Mouse (Mus musculus): ENCODE measurements around the gene Hist2h2bb. TPM values are rescaled to one million over a fixed set of nuclear protein-coding genes. Genes with fewer than 3 reads are reported as not detected.
"Not testable (repeated sequence)": the region's sequence is repeated elsewhere in the genome, so short reads cannot be mapped to it uniquely, and the experiment has no call there.

Hist2h2bb gene
- polyA plus RNA-seq, 1 experiment from 2014 or later, result 7.9 TPM

DNA sequence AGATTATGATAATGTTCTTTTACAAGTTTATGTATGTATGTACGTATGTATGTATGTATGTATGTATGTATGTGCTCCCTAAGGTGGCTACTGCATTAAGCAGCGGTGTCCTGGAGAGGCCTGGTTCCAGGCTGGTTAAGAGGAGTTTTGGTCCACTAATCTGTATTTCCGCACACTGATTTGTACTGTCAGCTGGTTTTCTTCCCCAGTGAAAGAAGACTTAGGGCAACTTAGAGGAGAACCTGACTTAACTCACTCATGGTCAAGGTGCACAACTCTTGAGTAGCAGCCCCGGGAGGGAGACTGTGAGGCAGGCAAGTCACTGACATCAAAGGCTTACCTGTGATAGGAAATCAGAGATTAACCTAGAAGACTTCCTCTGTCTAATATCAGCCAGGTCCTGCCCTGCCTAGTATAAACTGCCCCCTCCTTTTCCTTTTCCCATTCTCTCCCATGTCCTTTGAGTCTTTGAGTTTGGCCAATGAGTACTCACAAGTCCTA, 32.7 kb upstream of the Hist2h2bb start:
- ATAC-seq (ENCODE audit: insufficient number of reproducible peaks, insufficient read depth, low FRiP score, low read depth), result no peak
- Histone ChIP-seq H3K4me3 (ENCODE audit: control insufficient read depth in 1 of 2, insufficient read depth in 1 of 2, low read depth in 1 of 2, low read length in 2 of 2) (peak overlapping the region in 1 of 2 experiments; percentile 49; a peak in 1 of 4 replicates), H3K9me3 (ENCODE audit: control insufficient read depth, low read length) (no peaks in the 10 kb centered on the region), H3K4me2 (ENCODE audit: low read length) (peak overlapping the region; percentile 73), H3K4me1 (ENCODE audit: control insufficient read depth in 2 of 2, insufficient read depth in 2 of 2, low read length in 2 of 2) (peaks cover 4 to 18% of the 10 kb centered on the region in 2 experiments; a peak in 3 of 4 replicates), H3K36me3 (ENCODE audit: control insufficient read depth, insufficient read depth, low read length) (no peaks in the 10 kb centered on the region), H3K27ac (replicated peaks in 1 of 2; ENCODE audit: control insufficient read depth in 1 of 2, insufficient read depth in 1 of 2, low read depth in 2 of 2, low read length in 2 of 2) (peak overlapping the region in 1 of 2 experiments; percentile 79; a peak in 2 of 4 replicates), H3K27me3 (ENCODE audit: control insufficient read depth, insufficient read depth, low read length) (no peaks in the 10 kb centered on the region), H3K9ac (ENCODE audit: low read length) (peak overlapping the region; percentile 80)
- WGBS, result 80% methylated on average over 4 of the region's 4 CpGs

DNA sequence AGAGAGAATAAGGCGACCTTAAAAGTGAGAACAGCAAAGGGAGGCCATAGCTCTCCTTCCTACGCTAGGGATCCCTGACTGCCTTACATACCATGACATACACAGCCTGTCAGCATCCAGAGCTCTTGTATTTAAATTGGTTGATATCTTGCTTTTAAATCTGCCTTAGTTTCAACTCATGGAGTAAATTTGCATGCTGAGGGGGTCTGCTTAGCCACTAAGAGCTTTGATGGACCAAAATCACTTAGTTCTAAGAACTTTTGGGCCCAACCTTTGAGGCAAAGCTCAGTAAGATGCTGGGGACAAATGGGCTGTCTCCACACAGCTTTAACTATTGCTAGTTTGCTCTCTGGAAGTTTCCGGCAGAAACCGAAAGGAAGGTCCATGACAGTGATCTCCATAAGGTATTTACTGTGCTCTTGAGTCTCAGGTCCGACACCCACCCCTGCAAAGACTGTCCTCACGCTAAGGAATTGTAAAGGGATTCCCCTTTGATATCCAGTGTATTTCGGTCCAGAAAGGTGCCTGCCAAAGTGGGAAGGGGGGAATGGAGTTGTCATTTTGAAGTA, 32.1 kb upstream of the Hist2h2bb start:
- ATAC-seq (ENCODE audit: insufficient number of reproducible peaks, insufficient read depth, low FRiP score, low read depth), result no peak
- H3K27ac ChIP-seq (replicated peaks in 1 of 2; ENCODE audit: control insufficient read depth in 1 of 2, insufficient read depth in 1 of 2, low read depth in 2 of 2, low read length in 2 of 2), result peak overlapping the region; percentile 49 to 79; a peak in 3 of 4 replicates
- no peaks in the 10 kb centered on the region for H3K36me3 ChIP-seq (ENCODE audit: control insufficient read depth, insufficient read depth, low read length)
- H3K4me3 ChIP-seq (ENCODE audit: control insufficient read depth in 1 of 2, insufficient read depth in 1 of 2, low read depth in 1 of 2, low read length in 2 of 2), result peak overlapping the region; percentile 42 to 49
- peak overlapping the region; percentile 73 for H3K4me2 ChIP-seq (ENCODE audit: low read length)
- H3K27me3 ChIP-seq (ENCODE audit: control insufficient read depth, insufficient read depth, low read length), result no peaks in the 10 kb centered on the region
- H3K9me3 ChIP-seq (ENCODE audit: control insufficient read depth, low read length), result no peaks in the 10 kb centered on the region
- peaks cover 4 to 18% of the 10 kb centered on the region in 2 experiments; a peak in 3 of 4 replicates for H3K4me1 ChIP-seq (ENCODE audit: control insufficient read depth in 2 of 2, insufficient read depth in 2 of 2, low read length in 2 of 2)
- peak overlapping the region; percentile 80 for H3K9ac ChIP-seq (ENCODE audit: low read length)
- 24% methylated on average over 7 of the region's 7 CpGs for WGBS

DNA sequence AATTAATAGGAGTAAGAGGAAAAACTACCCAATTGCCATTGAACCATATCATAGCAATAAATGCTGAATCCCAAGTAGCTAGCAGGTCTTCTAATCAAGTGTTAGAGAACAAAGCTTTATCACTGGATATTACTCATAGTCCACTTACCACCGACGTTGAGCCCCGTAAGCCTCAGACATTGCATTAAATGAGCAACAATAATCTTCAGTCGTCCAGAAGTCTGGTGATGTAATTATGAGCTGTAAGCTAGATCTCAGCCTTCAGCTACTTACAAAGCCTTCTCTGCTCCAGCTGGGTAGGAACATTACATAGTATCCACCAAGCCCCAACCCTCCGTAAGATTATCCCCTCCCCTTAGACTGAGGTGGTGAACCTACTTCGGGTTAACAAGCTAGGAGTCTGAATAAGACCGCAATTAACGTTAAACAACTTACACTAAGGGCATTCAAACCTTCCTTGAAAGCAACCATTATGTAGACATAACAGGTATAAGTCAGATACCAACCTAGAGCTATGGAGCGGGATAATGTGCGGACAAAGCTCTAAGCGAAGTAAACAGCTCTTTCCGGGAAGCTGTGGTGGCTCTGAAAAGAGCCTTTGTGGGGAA, 31.5 kb upstream of the Hist2h2bb start:
- H3K36me3 ChIP-seq (ENCODE audit: control insufficient read depth, insufficient read depth, low read length), result no peaks in the 10 kb centered on the region
- ATAC-seq (ENCODE audit: insufficient number of reproducible peaks, insufficient read depth, low FRiP score, low read depth), result no peak
- H3K27me3 ChIP-seq (ENCODE audit: control insufficient read depth, insufficient read depth, low read length), result no peaks in the 10 kb centered on the region
- WGBS, result 2% methylated on average over 12 of the region's 12 CpGs
- H3K4me1 ChIP-seq (ENCODE audit: control insufficient read depth in 2 of 2, insufficient read depth in 2 of 2, low read length in 2 of 2), result peaks cover 4 to 20% of the 10 kb centered on the region in 2 experiments; a peak in 3 of 4 replicates
- H3K9ac ChIP-seq (ENCODE audit: low read length), result peak overlapping the region; percentile 80
- H3K9me3 ChIP-seq (ENCODE audit: control insufficient read depth, low read length), result no peaks in the 10 kb centered on the region
- H3K27ac ChIP-seq (replicated peaks in 1 of 2; ENCODE audit: control insufficient read depth in 1 of 2, insufficient read depth in 1 of 2, low read depth in 2 of 2, low read length in 2 of 2), result peak overlapping the region; percentile 49 to 79
- peak overlapping the region; percentile 42 to 49 for H3K4me3 ChIP-seq (ENCODE audit: control insufficient read depth in 1 of 2, insufficient read depth in 1 of 2, low read depth in 1 of 2, low read length in 2 of 2)
- peak overlapping the region; percentile 73 for H3K4me2 ChIP-seq (ENCODE audit: low read length)

DNA sequence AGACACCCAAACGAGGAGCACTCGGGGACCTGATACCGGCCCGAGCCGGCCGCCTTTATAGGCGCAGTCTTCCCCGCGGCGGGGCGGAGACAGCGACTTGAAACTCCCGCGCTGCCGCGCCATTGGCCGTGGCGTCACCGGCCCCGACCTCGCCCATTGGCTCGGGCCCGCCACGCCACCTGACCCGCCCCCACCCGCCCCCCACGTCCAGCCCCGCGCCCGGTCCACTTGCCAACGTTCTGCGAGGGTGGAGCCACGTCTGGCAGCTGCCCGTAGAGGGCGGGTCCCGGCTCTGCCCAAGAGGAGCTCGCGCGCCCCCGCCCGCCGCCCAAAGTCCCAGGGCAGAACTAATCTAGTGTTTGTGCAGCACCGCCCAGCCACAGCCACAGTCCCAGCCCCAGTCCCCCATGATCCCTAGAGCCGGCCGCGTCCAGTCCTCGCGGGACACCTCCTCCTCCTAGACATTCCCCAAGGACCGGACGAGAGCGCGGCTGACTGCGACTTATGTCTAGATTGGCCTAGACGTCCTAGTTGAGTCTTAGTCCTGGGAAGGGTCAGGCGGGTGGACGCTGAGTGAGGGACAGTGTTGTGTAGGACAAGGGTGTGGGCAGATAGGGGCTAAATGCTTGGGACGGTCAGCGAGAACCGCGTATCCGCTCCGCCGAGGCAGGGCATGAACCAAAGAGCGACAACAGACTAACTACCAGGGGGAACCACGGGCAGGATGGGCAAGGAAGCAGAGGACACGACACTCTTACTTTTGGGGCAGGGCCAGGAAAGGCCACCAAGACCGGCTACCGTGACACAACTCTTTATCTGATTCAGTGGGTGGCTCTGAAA, 30.4 kb upstream of the Hist2h2bb start, which contains the start of gene Hist2h3c2:
TSS of gene Hist2h3c2 (minus strand) at position 174 of the 840 bp plus-strand sequence.
- H3K27me3 ChIP-seq (ENCODE audit: control insufficient read depth, insufficient read depth, low read length); H3K36me3 ChIP-seq (ENCODE audit: control insufficient read depth, insufficient read depth, low read length); H3K9me3 ChIP-seq (ENCODE audit: control insufficient read depth, low read length): not testable (repeated sequence)
- Histone ChIP-seq H3K4me1 (ENCODE audit: control insufficient read depth in 2 of 2, insufficient read depth in 2 of 2, low read length in 2 of 2) (peaks cover 8 to 27% of the 10 kb centered on the region in 2 experiments), H3K4me2 (ENCODE audit: low read length) (peak within 1 kb of the TSS; percentile 73), H3K9ac (ENCODE audit: low read length) (peak within 1 kb of the TSS; percentile 80), H3K4me3 (ENCODE audit: control insufficient read depth in 1 of 2, insufficient read depth in 1 of 2, low read depth in 1 of 2, low read length in 2 of 2) (peak within 1 kb of the TSS; percentile 49 to 51), H3K27ac (replicated peaks in 1 of 2; ENCODE audit: control insufficient read depth in 1 of 2, insufficient read depth in 1 of 2, low read depth in 2 of 2, low read length in 2 of 2) (peak within 1 kb of the TSS; percentile 79 to 91)
- WGBS, result under 1% methylated on average over 17 of the region's 68 CpGs
- ATAC-seq (ENCODE audit: insufficient number of reproducible peaks, insufficient read depth, low FRiP score, low read depth), result peak; percentile 89

DNA sequence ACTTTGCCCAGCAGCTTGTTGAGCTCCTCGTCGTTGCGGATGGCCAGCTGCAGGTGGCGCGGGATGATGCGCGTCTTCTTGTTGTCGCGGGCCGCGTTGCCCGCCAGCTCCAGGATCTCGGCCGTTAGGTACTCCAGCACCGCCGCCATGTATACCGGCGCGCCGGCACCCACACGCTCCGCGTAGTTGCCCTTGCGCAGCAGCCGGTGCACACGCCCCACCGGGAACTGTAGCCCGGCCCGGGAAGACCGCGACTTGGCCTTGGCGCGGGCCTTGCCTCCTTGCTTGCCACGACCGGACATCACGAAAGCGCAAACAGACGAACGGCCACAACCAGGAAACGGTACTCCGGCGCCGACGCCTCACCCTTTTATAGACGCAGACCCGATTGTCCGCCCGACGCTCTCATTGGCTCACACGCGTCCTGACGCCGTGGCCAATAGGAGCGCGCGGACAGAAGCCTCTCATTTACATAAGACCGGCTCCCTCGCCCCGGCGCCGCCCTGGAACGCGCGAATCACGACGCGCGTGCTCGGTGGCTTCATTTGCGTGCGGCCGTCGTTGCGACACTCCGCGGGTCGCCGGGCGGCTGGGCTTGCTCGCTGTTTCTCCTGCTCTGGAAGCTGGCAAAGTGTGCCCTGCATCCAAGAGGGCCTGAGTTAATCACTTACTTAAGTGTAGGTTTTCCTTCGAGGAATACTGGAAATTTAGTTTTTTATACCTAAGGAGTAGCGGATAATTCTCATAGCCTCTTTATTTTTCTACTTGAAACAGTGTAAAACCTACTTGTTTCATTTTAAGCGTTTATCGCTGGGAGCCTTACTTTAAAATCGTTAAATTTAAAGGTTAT, 29.4 kb upstream of the Hist2h2bb start, which contains the start of gene Hist2h2aa2:
TSS of gene Hist2h2aa2 (minus strand) at position 328 of the 850 bp plus-strand sequence.
- peak within 1 kb of the TSS; percentile 65 for H3K9ac ChIP-seq (ENCODE audit: low read length)
- H3K4me2 ChIP-seq (ENCODE audit: low read length), result peak within 1 kb of the TSS; percentile 57
- peak within 1 kb of the TSS; percentile 29 to 51 for H3K4me3 ChIP-seq (ENCODE audit: control insufficient read depth in 1 of 2, insufficient read depth in 1 of 2, low read depth in 1 of 2, low read length in 2 of 2)
- ATAC-seq (ENCODE audit: insufficient number of reproducible peaks, insufficient read depth, low FRiP score, low read depth), result peak; percentile 82
- H3K9me3 ChIP-seq (ENCODE audit: control insufficient read depth, low read length); H3K36me3 ChIP-seq (ENCODE audit: control insufficient read depth, insufficient read depth, low read length); H3K27me3 ChIP-seq (ENCODE audit: control insufficient read depth, insufficient read depth, low read length): not testable (repeated sequence)
- 6% methylated on average over 19 of the region's 85 CpGs for WGBS
- peak within 1 kb of the TSS; percentile 77 to 91 for H3K27ac ChIP-seq (replicated peaks in 1 of 2; ENCODE audit: control insufficient read depth in 1 of 2, insufficient read depth in 1 of 2, low read depth in 2 of 2, low read length in 2 of 2)
- H3K4me1 ChIP-seq (ENCODE audit: control insufficient read depth in 2 of 2, insufficient read depth in 2 of 2, low read length in 2 of 2), result peaks cover 10 to 31% of the 10 kb centered on the region in 2 experiments

DNA sequence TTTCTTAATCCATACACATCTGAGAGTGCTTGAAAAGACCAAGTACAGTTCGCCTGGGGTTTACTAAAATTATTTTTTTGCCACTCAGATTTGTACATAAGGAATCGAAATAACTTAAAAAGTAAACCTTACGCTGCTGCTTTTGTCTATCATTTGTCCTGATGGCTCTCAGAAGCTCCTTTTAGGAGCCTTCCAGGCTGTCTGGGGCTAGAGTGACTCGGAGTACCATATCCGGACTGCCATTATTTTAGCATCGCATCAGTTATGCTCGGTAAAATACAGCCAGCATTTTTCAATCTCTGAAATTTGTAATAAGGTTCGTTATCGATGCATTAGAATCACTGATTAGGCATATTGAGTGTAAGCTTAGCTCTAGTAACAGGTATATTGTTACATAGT, 28.8 kb upstream of the Hist2h2bb start:
- peak overlapping the region in 1 of 2 experiments; percentile 8; a peak in 2 of 4 replicates for H3K4me3 ChIP-seq (ENCODE audit: control insufficient read depth in 1 of 2, insufficient read depth in 1 of 2, low read depth in 1 of 2, low read length in 2 of 2)
- H3K4me2 ChIP-seq (ENCODE audit: low read length), result peak overlapping the region; percentile 57
- peaks cover 10 to 31% of the 10 kb centered on the region in 2 experiments for H3K4me1 ChIP-seq (ENCODE audit: control insufficient read depth in 2 of 2, insufficient read depth in 2 of 2, low read length in 2 of 2)
- H3K27ac ChIP-seq (replicated peaks in 1 of 2; ENCODE audit: control insufficient read depth in 1 of 2, insufficient read depth in 1 of 2, low read depth in 2 of 2, low read length in 2 of 2), result peak overlapping the region; percentile 67 to 77
- H3K9me3 ChIP-seq (ENCODE audit: control insufficient read depth, low read length), result no peaks in the 10 kb centered on the region
- ATAC-seq (ENCODE audit: insufficient number of reproducible peaks, insufficient read depth, low FRiP score, low read depth), result no peak
- H3K36me3 ChIP-seq (ENCODE audit: control insufficient read depth, insufficient read depth, low read length), result no peaks in the 10 kb centered on the region
- H3K27me3 ChIP-seq (ENCODE audit: control insufficient read depth, insufficient read depth, low read length), result no peaks in the 10 kb centered on the region
- 82% methylated on average over 9 of the region's 9 CpGs for WGBS
- H3K9ac ChIP-seq (ENCODE audit: low read length), result peak overlapping the region; percentile 65
